In genomic region chr19:9083010-9083355, GRCm38 (mm10) we compare ENCODE assay signal across 11 mouse cellular contexts. TPM values are rescaled to one million over a fixed set of nuclear protein-coding genes. Genes with fewer than 3 reads are reported as not detected.
A peak's percentile ranks its signal among the peaks of the same experiment; 100 is the strongest.
DNase-seq lines count a peak whose midpoint lies in the region; ATAC-seq and TF ChIP-seq lines count a peak whose summit lies in the region.
"Had no signal": no experiment of that assay in that cellular context is flagged by ENCODE, and none has a peak within 500 bp of the region (broad histone marks: within the 10 kb centered on the region; RNA-seq: fewer than 3 reads in every experiment).

No protein-coding gene starts in this region.

- H3K4me2 ChIP-seq in neural tube, embryonic 11.5 days (ENCODE audit: low read depth), result no peak overlapping the region
- peak overlapping the region; percentile 52 for H3K4me2 ChIP-seq in limb, embryonic 13.5 days (replicated peaks)

- no peaks in the 10 kb centered on the region for H3K27me3 ChIP-seq in neural tube, embryonic 11.5 days (ENCODE audit: control insufficient read depth, insufficient read depth, low read length)
- no peaks in the 10 kb centered on the region for H3K27me3 ChIP-seq in limb, embryonic 13.5 days

- TF ChIP-seq CTCF in gastrocnemius, adult 2 months (IDR thresholded peaks at IDR 0.05), result no peak

- H3K9me3 ChIP-seq in neural tube, embryonic 11.5 days (ENCODE audit: control insufficient read depth, low read length), result no peaks in the 10 kb centered on the region
- H3K9me3 ChIP-seq in limb, embryonic 13.5 days, result no peaks in the 10 kb centered on the region
- H3K9me3 ChIP-seq: midbrain, embryonic 12.5 days had no signal

- H3K9ac ChIP-seq in neural tube, embryonic 11.5 days (ENCODE audit: low read length), result no peak overlapping the region
- no peak overlapping the region for H3K9ac ChIP-seq in limb, embryonic 13.5 days

- intact Hi-C loops in gastrocnemius, adult 2 months (cut with DNase I), result no loop called here
- intact Hi-C loops in gastrocnemius, postnatal 36 days (cut with DNase I), result loop anchor here (2.0 to 5.0 kb wide), 2 partner anchors 91 to 104 kb away; no protein-coding TSS in a partner anchor

- peak overlapping the region; percentile 78 for H3K27ac ChIP-seq in gastrocnemius, adult 2 months
- H3K27ac ChIP-seq in neural tube, embryonic 11.5 days (ENCODE audit: low read depth, low read length), result no peak overlapping the region
- no peak overlapping the region for H3K27ac ChIP-seq in limb, embryonic 13.5 days
- H3K27ac ChIP-seq: midbrain, embryonic 12.5 days had no signal

- ATAC-seq in neural tube, embryonic 11.5 days (ENCODE audit: insufficient read depth, low FRiP score, low TSS enrichment), result peak; percentile 23
- no peak for ATAC-seq in limb, embryonic 13.5 days (ENCODE audit: low FRiP score, low read depth)

- no peaks in the 10 kb centered on the region for H3K4me1 ChIP-seq in neural tube, embryonic 11.5 days (ENCODE audit: control insufficient read depth, insufficient read depth, low read length)
- peaks cover 10% of the 10 kb centered on the region for H3K4me1 ChIP-seq in limb, embryonic 13.5 days
- H3K4me1 ChIP-seq: midbrain, embryonic 12.5 days had no signal

- H3K4me3 ChIP-seq in gastrocnemius, adult 2 months, result peak overlapping the region; percentile 58
- no peak overlapping the region for H3K4me3 ChIP-seq in neural tube, embryonic 11.5 days (ENCODE audit: low read depth, low read length)
- H3K4me3 ChIP-seq in limb, embryonic 13.5 days, result no peak overlapping the region
- H3K4me3 ChIP-seq: midbrain, embryonic 12.5 days had no signal

- WGBS in neural tube, embryonic 11.5 days, result 71% methylated on average over 2 of the region's 2 CpGs
- WGBS in limb, embryonic 13.5 days, result 81% methylated on average over 2 of the region's 2 CpGs

- no peaks in the 10 kb centered on the region for H3K36me3 ChIP-seq in neural tube, embryonic 11.5 days (ENCODE audit: control insufficient read depth, insufficient read depth, low read length)
- no peaks in the 10 kb centered on the region for H3K36me3 ChIP-seq in limb, embryonic 13.5 days
- H3K36me3 ChIP-seq: midbrain, embryonic 12.5 days had no signal

- peak; percentile 19 for DNase-seq in gastrocnemius, adult 2 months
- DNase-seq in gastrocnemius, postnatal 36 days, result no peak
- DNase-seq in neural tube, embryonic 11.5 days (ENCODE audit: low spot score), result no peak
- no peak for DNase-seq in neural tube, embryonic 10.5 days (ENCODE audit: extremely low spot score, low spot score)
- no peak for DNase-seq in adrenal gland, postnatal 4 days (ENCODE audit: low spot score in 2 of 2)
- DNase-seq in urinary bladder, postnatal 14 days (ENCODE audit: low spot score), result no peak
- DNase-seq in adrenal gland, postnatal 14 days, result no peak

RNA-seq across cellular contexts. Expression of gene Scgb1a1, which starts 4.8 kb away (rescaled TPM):
- total RNA-seq in gastrocnemius, adult 2 months (2021), result not detected
- not detected for total RNA-seq in gastrocnemius, postnatal 36 days (2021)
- polyA plus RNA-seq in neural tube, embryonic 11.5 days (2014; fragmentation: Nextera tagmentation; extraction: Ambion mirVana), result not detected in 2 replicates
- not detected in 2 replicates for polyA plus RNA-seq in limb, embryonic 13.5 days (2015; fragmentation: Nextera tagmentation; extraction: Ambion mirVana)
- total RNA-seq in adrenal gland, postnatal 4 days (2021), result not detected
- total RNA-seq in adrenal gland, postnatal 14 days (2021), result 4.4 TPM in 1 of 2 replicates, not detected in the other
- total RNA-seq: adrenal gland, adult 2 months; layer of hippocampus, postnatal 25 days had no signal
- polyA plus RNA-seq: adrenal gland, adult 2 months; midbrain, embryonic 12.5 days had no signal

RNA-seq across cellular contexts. Expression of gene Asrgl1, which starts 52.5 kb away (rescaled TPM):
- total RNA-seq in gastrocnemius, adult 2 months (2021), result 10 to 100 TPM; 29.3 to 32.8 TPM
- 10 to 100 TPM; 30.2 to 32.2 TPM for total RNA-seq in gastrocnemius, postnatal 36 days (2021)
- 12.2 and 14.5 TPM in 2 replicates for polyA plus RNA-seq in neural tube, embryonic 11.5 days (2014; fragmentation: Nextera tagmentation; extraction: Ambion mirVana)
- polyA plus RNA-seq in limb, embryonic 13.5 days (2015; fragmentation: Nextera tagmentation; extraction: Ambion mirVana), result 17.8 and 19.0 TPM in 2 replicates
- total RNA-seq in adrenal gland, postnatal 4 days (2021), result 10 to 100 TPM; 23.7 to 25.1 TPM
- total RNA-seq in adrenal gland, postnatal 14 days (2021), result 12.6 and 18.1 TPM in 2 replicates
